Mouse (Mus musculus) liver, postnatal 0 days (tissue): ENCODE measurements around the gene Htra1.

Experiments used
- CTCF ChIP-seq: sonication (generic); IDR thresholded peaks from 2 replicates; pipeline ENCODE4 v1.5.1; 2016; ENCODE audit warnings: antibody characterized with exemption, low read depth
- EP300 ChIP-seq: IDR thresholded peaks from 2 replicates; pipeline ENCODE4 v1.6.1; 2016; ENCODE audit warnings: antibody characterized with exemption, low read depth, mild to moderate bottlenecking

DNA sequence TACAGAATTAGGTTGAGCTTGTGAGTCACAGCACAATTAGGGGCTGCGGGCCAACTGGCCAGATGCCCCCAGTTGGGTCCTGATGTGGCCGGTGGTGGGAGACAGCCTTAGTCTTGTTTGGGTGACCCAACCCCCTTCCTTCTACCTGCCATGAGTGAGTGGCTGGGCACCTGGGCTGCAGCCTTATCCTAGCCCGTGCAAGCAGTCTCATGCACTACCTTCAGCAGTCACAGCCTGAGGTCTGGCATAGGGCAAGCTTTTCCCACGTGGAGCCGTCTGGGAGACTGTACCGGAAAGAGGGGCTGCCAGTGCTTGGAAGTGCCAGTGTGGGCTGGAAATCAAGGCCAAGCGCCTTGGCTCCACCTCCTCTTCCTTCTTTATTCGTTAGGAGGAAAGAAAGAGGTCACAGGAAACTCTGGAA lies 13.4 kb downstream of the Htra1 start:
- TF ChIP-seq CTCF (no peak), EP300 (no peak)
